Mouse (Mus musculus) gastrocnemius, postnatal 4 days (tissue): ENCODE data around the gene Mapkap1. TPM values are rescaled to one million over a fixed set of nuclear protein-coding genes. Genes with fewer than 3 reads are reported as not detected.
A peak's percentile ranks its signal among the peaks of the same experiment; 100 is the strongest.

Experiments used
- DNase-seq, 2 experiments: peaks; one replicate each; pipeline ENCODE4 v3.0.0; 2021 to 2022; ENCODE audit warnings: low spot score in 2 of 2, mixed read lengths in 2 of 2
- long read RNA-seq, 2 experiments: library from polyadenylated mRNA; stranded (forward); transcript quantifications; one replicate each; pipeline ENCODE4 v2.0.0; 2021
- total RNA-seq, 2 experiments: library from RNA; stranded (reverse); gene quantifications; 2 replicates each; pipeline ENCODE4 v1.2.3; 2021

Gene Mapkap1
- total RNA-seq, result 10 to 100 TPM; 50.8 to 51.7 TPM
- long read RNA-seq, experiment 1, transcript Mapkap1-209 (12 exons, 3,111 nt), result major isoform, 43 of 106 reads
- long read RNA-seq, experiment 1, transcript Mapkap1-204 (11 exons, 1,630 nt), result minor isoform, 12 of 106 reads
- long read RNA-seq, experiment 1, partial matches to known transcripts, result 2 of 106 reads
- long read RNA-seq, experiment 1, other reads (novel, unspliced or antisense), result 47 of 106 reads
- long read RNA-seq, experiment 2, transcript Mapkap1-204 (11 exons, 1,630 nt), result minor isoform, 7 of 111 reads
- long read RNA-seq, experiment 2, transcript Mapkap1-209 (12 exons, 3,111 nt), result major isoform, 46 of 111 reads
- long read RNA-seq, experiment 2, partial matches to known transcripts, result 5 of 111 reads
- long read RNA-seq, experiment 2, other reads (novel, unspliced or antisense), result 53 of 111 reads

DNA sequence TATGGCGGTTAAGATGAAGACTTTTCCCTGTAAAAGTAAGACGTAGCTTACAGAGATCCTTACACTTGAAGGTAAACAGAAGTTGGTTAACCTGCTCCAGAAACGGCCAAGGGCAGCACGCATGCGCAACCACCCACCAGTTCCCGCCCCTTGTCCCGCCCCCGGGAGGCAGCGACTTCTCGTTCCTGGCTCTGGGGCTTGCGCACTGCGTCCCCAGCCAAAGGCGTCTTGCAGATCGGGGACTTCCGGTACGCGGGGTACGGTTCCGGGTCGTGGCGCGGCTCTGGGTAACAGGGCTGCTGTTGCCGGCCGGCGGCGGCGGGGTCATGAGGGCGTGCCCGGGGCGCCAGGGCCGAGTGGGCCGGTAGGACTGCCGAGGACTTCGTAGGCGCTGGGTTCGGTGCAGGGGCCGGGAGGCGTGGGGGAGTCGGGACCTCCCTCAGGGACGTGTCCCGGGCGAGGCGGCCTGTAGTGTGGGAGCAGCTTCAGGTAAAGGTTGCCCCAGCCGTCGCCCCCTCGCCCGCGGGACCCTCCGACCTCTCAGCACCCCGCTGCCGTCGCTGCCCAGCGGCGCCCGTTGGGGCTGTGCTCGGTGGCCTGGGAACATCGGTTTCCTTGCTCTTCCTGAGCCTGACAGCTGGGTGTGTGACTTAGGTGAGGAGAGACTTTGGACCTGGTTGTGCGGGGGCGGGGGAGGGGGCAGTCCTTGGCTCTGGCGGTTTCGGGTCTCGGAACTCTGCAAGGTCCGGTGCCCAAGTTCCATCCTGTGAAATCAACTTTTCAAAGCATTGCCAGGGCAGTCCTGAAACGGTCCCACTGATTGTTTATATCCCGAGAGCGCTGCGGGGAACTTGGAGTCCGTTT lies at the start of gene Mapkap1:
Gene Mapkap1, plus strand, starts transcription at position 171 of the 864 bp plus-strand sequence.
- peak; percentile 92 to 98 for DNase-seq

DNA sequence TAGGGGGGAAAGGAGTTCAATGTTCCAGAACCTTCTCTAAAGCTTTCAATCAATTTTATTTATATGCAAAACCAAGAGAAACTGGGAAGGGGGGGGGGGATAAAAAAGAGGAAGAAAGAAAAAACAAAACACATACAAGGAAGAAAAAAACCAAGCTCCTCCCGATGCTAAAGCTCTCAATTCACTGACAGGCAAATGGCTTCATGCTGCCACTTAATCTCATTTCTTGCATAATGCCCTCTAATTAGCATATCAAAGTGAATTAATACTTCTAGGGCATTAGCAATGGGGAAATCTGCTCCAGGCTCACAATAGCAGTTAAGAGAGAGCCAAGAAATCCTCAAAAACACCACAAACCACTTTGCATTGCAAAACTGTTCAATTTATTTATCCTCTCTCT lies 42.9 kb upstream of the Mapkap1 start:
- DNase-seq, result no peak

DNA sequence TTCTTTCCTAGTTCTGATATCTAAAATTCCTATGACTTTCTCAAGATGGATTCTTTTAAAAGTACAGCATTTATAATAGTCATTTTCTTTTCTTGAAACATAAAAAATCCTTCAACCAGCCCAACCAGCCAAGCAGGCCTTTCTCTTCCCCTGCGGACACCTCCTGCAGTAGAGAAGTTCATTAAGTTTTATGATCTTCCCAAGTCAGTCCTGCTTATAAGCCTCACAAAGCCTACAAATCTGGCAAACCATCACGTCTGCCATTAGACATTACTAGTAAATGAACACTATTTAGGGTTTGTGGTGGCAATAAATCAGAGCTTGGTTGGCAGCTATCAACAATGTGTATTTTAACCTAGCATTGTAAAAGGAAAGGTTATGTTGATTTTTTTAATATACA lies 39.5 kb upstream of the Mapkap1 start:
- no peak for DNase-seq

DNA sequence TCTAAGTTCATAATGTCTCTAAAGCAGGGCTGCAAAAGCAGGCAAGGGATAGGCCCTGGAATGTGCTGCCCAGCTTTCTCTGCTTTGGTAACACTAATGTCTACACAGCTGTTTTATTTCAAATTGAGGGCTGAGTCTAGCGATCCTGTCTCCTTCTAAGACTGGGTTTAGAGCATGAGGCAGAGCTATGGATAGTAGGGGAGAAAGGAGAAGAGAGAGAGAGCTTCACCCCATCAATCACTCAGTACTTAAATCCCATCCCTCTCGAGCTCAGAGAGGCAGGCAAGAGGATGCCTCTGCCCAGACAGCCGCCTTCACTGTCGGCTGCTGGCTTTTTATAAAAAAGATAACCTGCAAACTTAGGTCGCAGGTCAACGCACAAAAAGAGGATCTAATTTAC lies 38.2 kb upstream of the Mapkap1 start:
- no peak for DNase-seq

DNA sequence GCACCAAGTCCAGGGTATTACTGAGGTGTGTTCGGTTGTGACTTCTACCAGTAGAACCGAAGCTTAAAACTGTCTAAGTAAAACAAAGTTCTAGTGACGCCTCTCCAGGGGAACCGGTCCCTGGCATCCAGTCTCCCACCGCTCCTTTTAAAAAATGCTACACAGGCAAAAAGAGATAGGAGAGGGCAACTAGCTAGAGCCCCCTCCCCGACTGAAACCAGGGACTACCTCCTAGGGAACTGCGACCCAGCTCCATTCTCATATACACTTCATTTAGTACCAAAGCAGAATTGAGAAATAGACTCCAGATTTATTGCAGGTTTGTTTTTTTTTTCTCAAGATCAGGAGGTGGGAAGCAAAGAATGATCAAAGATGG lies 36.2 kb upstream of the Mapkap1 start:
- DNase-seq, result no peak

DNA sequence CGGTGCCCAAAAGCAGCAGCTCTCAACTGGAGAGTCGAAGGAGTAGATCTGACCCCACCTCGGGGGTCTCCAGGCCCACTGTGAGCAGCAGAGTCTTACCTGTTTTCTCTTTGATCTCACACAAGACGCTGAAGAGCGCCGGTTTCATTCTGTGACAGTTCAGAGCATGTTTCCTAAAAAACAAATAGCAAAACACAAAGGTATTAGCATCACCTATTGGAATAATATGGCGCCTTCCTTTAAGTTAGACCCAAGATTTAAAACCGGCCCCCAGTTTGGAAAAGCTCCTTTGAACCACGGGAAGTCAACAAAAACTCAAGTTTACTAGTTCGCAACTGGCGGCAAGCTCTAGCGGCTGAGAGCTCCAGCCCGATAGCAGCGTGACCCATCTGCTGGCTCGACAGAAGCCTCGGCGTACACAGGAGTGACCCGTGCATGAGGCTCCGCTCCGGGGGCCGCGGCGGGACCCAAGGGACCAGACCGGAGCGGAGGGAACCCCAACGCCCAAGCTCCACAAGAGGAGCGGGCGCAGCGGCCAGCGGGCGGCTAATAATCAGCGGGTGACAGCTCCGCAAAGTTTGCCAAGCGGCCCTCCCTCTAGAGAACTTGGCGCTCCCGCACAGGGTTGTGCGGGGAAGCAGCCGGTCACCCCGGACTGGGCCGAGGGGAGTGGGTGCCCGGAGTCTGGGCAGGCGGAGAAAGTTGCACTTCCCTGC lies 35.7 kb upstream of the Mapkap1 start:
- peak; percentile 26 to 44 for DNase-seq

DNA sequence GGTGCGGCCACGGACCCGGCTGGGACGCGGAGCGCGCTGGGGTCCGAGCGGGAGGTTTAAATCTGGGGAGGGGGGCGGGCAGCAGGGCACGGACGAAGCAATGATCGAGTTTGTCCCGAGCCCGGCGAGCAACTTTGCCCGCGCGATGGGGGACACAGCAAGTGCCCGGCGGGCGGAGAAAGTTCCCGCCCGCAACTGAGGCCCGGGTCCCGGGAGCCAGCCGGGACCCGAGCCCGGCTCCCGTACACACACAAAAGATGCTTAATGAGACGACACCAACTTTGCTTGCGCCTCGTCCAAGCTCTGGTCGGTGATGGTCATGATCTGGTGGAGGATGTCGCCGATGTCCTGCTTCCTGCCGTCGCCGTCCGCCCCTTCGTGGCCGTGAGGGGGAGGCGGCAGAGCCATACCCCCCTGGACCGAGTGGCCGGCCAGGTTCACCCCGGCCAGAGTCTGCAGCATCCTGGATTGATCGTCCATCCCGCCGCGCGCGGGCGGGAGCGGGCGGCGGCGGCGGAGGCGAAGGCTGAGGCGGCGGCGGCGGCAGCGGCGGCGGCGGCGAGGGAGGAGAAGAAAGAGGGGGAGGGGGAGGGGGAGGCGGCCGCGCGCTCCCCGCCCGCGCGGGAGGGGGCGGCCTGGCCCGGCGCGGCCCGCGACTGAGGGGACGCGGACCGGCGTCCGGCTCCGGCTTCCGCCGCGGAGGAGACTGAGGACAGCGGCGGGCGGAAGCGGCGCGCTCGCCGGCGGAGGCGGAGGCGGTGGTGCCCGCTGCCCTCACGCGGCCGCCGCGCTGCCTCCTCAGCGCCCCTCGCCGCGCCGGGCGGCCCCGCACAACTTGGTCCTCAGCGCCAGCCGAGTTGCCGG lies 34.9 kb upstream of the Mapkap1 start:
- DNase-seq, result peak; percentile 29 to 44

DNA sequence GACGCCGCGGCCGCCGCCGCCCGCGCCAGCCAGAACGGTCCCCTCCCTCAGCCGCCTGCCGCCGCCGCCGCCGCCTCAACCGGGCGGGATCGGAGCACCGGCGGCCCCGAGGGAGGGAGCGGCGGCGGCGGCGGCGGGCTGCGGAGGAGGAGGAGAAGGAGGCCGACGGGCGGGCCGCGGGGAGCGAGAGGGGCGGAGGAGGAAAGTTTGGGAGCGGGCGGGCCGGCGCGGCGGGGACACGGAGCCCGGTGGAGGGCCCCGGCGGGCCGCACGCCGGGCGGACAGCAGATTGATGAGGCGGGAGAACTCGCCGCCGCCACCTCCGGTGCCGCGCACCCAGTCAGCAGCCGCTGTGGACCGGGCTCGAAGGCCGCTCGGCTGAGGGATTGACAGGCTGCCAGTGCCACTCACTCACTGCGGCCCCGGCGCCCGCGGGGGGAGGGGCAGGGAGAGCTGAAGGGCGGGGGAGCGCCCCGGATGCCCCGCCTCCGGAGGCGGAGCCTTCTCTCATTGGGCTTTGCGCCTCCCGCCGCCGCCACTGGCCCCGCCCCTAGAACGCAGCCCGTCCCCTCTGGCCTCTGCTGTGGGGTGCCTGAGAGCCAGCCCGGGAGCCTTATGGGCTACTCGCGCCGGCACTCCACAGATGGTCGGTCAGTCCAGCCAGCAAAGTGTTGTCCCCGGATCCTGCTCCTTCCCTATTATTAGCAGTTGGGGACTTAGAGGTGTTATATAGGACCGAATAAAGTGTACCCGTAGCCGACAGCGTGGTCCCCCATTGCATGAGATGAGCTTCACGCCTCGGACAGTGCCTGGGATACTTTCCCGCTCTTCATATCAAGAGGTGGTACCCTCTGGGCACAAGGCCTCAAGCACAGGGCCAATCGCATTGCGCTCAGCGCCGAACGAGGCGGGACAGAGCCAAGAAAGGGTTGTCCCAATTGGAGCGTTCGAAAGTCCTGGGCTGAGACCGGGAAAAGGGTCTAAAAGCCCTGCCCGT lies 34.0 kb upstream of the Mapkap1 start, which contains the start of gene Pbx3:
Gene Pbx3, minus strand, starts transcription at position 838 of the 997 bp plus-strand sequence.
- peak; percentile 96 for DNase-seq

DNA sequence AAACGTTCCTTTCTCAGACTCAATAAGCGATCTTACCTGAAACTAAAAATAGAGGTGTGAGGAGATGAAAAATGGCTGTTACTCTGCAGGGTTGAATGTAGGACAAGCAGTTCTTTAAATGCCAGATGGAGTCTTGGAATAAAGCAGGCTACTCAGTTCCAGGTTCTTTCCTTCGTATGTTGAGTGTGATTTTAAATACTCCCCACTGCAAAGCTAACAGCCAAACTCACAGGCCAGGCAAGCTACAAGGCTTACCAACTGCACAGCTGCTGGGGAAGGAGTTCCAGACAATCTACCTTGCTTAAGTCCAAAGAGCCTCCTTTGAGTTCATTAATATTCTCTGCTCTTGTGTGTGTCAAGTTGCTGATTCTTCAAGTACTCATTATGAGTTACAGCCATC lies 32.7 kb upstream of the Mapkap1 start:
- no peak for DNase-seq

DNA sequence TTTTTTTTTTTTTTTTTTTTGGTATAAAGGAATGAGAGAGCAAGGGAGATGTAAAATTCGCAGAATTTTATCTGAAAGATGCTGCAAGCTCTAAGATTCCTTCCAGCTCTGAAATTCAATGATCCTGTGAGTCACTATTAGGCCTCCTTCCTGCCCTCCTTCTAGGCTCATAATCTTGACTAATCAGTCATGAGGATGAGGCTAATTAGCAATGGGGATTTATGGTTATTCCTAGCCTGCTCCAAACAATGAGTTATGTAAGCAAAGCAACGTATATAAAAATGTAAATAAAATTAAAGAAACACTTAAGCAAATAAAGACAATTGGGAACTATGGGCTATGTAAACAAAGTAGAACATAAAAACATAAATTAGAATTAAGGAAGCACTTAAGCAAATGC lies 32.2 kb upstream of the Mapkap1 start:
- no peak for DNase-seq

DNA sequence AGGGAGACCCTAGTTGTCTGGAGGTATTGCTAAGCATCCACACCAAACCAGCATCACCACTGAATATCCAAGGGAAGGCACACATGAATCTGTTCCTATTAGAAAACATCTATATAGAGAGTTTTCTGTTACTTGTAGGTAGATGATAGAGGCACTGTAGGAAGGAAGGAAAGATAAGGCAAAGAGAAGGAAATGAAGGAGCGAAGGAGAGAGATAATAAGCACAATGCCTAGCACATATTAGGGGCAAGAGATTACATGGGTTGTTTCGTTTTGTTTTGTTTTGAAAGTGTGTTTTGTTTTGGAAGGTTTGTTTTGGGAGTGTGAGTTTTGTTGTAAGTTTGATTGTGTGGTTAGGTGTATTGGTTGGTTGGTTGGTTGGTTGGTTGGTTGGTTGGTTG lies 27.6 kb upstream of the Mapkap1 start:
- no peak for DNase-seq

DNA sequence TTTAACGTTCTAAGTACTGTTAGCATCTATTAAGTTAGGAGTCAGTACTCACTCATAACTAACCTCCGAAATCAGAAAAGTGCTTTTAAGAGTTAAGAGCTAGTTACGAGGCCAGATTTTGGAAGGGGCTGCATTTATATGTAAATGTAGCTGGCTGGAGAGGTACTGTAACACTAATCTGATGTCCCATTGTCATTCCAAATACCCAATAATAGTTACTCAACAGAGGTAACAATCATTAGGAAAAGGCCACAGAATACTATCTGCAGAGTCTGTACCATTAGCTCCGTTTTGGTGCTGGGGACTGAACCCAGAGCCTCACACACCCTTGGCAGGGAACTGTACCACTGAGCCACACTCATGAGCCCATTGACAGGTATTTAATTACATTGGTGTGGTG lies 7.0 kb upstream of the Mapkap1 start:
- no peak for DNase-seq

DNA sequence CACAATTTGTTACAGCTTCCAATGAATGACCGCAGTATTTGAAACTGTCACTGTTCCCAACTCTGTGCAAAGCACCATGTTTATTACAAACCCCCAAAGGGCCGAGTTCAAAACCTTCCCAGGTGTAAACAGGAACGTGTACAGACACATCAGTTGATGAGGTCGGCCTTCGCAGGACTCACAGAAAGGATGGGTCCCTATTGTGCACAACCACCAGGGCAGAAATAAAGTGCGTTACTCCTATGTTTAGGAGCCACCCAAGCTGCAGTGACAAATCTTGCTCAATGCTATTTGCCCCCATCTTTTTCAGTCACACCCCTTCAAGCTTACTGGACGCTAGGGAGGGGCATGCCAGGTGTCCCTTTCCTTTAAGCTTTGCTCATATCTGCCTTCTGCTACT lies 1.0 kb downstream of the Mapkap1 start:
- DNase-seq, result no peak

DNA sequence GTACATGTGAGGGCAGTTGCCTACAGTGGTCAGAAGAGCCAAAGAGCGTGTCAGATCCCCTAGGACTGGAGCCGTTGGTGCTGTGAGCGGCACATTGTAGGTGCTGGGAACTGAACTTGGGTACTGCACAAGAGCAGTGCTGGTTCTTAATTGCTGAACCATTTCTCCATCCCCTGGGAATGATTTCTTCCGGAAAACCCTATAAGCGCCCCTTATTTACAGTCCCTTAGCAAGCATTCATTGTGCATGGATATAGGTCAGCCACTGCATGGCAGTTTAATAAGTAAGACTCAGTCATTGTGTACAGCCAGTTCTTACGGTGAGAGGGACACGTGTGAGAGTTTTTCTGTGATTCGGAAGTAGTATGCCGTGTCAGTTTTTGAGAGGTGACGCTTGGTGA lies 1.8 kb downstream of the Mapkap1 start:
- DNase-seq, result no peak

DNA sequence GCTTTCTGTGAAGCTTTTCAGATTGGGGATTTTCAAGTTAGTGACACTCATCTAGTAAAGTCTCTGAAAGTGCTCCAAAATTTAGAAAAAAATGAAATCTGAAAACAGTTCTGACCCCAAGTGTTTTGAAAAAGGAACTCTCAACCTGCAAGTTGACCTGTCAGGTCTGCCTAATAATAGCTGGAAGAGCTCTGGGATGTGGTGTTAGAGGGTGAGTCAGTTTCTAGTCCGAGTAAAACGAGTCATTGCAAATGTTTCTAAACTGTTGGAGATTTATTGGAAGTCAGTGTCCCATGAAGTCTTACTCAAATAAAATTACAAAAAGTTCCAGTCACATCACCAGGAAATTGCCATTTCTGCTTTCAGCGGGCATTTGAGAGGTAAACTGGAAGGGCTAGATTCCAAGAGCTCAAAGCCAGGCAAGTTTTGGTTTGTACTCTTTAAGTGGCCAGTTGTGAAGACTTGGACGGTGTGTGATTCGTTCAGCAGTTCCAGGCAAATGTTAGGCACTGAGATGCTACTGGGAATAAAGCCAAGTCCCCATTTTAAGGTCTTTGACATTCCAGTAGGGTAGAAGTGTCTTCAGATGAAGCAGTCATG lies 3.3 kb downstream of the Mapkap1 start:
- no peak for DNase-seq

DNA sequence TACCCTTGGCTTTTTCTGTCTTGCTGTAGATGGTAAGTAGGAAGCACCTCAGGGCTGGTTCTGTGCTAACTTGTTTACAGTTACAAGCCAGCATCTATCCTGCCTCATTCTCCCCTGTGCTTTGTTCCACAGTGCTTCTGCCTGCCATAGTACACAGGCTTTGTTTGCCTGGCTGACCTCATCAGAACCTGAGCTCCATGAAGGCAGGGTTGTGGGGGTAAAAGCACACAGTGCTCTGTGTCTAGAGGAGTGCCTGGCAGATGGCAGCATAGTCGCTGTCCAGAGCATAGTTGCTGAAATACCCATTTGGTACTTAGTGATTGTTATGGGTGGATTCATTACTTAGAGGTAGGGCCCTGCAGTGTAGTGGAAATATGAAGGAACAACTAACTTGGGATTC lies 13.7 kb downstream of the Mapkap1 start:
- DNase-seq, result no peak

DNA sequence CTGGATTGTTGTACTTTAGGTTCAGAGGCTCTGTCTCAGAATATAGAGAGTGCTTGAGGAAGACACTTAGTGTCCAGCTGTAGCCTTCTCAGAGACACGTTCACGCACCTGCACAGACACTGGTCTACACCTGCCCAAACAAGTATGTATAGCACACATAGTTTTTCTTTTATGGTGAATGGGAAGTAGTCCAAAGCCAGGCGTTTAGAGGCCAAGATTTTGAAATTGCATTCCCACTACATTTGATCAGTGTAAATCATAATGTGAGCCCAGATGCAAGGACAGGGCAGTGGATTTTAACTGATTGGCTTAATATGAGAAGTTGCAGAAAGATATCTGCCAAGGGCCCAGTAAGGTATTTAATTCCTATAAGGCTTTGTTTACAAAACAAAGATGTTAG lies 17.6 kb downstream of the Mapkap1 start:
- DNase-seq, result no peak

DNA sequence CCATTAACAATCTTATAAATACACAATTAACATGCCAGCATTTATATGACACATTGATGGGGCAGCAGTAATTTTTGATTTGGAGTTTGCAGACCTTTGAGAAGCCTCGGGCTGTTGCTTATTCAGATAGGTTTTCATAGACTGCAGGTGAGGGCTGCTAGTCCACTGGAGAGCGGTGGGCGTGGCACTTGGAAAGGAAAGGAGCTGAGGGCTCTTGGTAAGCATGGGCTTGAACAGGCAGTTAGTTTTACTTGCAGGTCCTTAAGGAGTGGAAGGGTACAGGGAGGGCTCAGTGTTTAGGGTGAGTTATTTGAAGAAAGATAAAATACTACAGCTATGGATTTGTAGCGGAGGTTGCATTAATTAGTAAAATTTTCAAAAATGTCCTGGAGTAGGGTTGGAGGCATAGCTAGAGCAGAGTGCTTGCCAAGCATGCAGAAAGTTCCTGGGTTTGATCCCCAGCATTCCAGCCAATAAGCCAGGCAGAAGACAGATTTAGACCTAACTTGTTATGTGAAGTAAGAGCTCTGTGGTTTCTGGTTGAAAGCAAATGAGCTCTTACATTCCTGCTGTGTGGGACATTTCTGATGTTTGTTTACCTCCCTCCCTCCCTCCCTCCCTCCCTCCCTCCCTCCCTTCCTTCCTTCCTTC lies 19.1 kb downstream of the Mapkap1 start:
- no peak for DNase-seq

DNA sequence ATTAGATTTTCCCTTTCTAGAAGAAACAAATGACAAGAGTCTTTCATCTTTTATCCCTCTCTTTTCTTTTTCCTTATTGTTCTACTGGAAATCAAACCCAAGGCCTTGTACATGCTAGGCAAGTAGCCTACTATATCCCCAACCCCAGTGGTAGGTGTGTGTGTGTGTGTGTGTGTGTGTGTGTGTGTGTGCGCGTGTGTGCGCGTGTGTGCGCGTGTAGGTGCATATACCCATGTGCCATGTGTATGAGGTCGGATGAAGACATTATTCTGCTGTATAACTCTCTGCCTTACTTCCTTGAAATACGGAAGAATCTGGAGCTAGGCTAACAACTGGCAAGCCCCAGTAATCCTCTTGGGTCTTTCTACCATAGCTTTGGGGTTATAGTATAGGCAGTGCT lies 24.1 kb downstream of the Mapkap1 start:
- no peak for DNase-seq
